Mouse (Mus musculus) embryo, embryonic 9.5 days (tissue): ENCODE measurements around the gene Tmem201.
A peak's percentile ranks its signal among the peaks of the same experiment; 100 is the strongest.

Experiments used
- DNase-seq: peaks from one replicate; pipeline ENCODE4 v3.0.0-alpha.2; 2017; ENCODE audit errors: extremely low spot score

Gene Tmem201

DNA sequence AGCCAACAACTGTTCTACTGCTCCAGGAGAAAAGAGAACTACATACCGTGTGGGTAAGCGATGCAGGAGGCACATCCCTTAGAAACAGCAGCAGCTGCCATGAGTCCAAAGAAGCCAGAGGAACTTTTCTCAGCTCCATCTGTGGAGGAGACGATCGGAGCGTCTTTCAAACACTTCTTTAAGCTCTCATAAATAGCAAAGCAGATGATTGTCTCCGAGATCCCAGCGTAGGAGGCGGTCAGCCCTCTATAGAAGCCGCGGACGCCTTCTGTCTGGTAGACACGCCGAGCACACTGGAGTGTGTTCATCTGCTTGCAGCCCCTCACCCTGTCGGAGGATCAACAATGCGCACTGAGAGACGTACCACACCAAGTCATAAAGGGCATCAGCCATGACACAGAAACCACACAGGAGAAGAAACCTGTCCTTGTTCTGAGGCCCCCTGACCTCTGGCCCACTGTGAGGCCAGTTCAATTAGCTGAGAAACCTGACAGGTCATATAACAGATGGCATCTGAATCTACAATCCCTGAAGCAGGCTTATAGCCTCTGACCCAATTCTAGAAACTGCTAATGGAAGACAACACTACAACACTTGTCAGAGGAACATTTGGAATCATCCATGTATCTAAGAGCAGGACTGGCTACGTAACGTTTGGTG is 11.3 kb upstream of the Tmem201 start:
- DNase-seq: no peak

DNA sequence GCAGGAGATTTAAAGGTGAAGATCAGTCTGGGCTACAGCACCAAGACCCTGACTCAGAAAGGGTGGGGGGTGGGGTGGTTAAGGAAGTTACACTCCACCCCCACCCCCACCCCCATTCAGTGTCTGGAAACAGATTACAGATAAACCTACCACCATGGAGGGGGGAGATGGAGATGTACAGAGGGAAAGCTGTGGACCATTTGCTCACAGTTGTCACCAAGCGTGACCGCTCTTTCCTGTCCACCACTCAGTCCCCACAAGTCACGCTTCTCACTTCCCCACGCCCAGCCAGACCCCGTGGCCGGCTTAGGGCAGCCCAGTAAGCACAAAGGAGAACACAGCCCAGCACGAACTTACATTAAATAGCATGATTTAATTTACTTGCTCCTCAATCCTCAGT is 6.3 kb upstream of the Tmem201 start:
- DNase-seq: no peak

DNA sequence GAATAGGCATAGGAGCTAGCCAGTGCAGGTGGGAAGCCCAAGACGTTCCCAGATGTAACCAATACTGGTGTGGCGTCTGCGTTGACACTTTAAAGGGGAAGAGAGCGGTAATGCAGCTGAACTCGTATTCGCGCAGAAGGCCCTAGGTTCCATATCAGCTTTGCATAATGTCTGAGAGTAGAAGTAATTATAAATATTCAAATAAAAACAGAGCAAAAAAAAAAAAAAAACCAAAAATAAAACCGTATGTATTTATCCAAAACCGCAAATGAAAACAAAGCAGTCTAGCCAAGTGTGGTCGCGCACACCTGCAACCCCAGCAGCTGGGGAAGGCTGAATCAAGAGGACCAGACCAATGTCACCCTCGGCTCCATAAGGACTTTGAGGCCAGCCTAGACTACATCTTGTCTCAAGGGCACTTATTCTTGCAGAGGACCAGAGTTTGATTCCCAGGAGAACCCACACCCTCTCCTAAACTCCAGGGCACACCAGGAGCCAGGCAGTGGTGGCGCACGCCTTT is 4.2 kb upstream of the Tmem201 start:
- DNase-seq: no peak

DNA sequence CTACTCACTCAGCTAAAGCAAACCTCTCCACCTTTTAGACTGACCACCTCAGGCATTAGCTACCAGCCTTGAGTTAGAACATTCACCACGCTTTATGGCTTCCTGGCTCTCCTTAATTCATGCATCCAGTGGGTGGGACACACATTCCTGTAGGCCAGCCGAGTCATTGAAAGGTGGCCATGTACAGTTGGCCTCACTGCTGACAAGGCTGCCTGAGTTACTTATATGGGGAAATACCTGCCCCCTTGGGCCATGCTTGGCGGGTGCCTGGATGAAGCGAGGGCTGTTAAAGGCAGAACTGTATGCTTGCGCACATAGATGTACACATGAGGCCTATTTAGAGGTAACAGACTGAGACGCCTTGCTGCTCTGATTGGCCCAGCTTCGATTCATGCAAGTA is 2.5 kb upstream of the Tmem201 start:
- no peak for DNase-seq

- no peak for DNase-seq
Measured at GRCm38 (mm10) chr4:149739478-149739877, 1.6 kb upstream of the Tmem201 start.

GRCm38 (mm10) chr4:149736581-149736980 is 1.3 kb downstream of the Tmem201 start:
- DNase-seq: no peak

DNA sequence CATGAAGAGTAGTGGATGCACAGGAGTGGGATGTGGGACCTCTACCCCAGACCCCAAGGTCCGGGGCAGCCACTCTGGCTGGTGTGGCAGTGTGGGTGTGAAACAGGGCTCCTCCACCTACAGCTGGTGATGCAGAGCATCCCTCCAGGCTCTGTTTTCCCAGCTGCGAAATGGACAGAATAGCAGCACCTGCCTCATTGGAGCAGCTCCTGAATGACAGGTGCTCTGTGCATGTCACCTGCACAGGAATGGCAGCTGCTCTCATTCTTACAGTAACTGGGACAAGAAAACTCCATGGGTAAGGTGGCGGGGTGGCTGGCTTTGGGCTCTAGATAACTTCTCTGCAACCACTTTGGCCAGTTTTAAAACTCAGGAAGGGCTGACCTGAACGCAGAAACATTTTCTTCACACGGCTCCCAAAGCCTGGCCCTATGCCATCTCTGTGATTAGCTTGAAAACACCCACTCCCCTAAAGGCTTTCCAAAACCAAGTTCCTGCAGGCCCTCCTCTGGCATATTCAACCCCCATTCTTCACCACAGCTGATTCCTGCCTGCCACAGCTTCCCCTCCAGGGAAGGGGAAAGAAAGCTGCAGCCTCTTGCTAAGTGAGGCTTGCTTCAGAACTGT is 2.1 kb downstream of the Tmem201 start:
- DNase-seq: no peak

- no peak for DNase-seq
Measured at GRCm38 (mm10) chr4:149734730-149735475, 2.9 kb downstream of the Tmem201 start.

- no peak for DNase-seq
Measured at GRCm38 (mm10) chr4:149734246-149734645, 3.6 kb downstream of the Tmem201 start.

- no peak for DNase-seq
Measured at GRCm38 (mm10) chr4:149733748-149734147, 4.1 kb downstream of the Tmem201 start.

DNA sequence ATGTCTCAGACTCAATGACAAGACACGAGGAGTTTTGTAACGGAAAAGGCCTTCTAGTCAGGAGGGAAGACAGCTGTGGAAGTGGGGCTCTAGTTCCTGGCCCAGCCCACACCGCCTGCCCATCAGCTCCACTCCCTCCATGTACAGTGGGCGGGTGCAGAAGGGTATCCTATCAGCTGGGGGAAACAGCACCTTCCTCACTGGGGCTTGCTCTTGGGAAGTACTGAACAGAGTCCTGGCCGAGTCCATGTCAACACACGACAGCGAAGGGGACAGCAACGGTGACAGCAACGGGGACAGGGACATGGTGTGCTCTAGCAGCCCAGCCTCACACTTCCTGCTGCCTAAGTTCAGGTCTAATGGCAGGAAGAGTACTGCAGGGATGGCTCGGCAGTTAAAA is 5.0 kb downstream of the Tmem201 start:
- no peak for DNase-seq

- no peak for DNase-seq
Measured at GRCm38 (mm10) chr4:149732313-149732712, 5.5 kb downstream of the Tmem201 start.

GRCm38 (mm10) chr4:149730827-149731226 is 7.0 kb downstream of the Tmem201 start:
- DNase-seq: no peak

- DNase-seq: no peak
Measured at GRCm38 (mm10) chr4:149728810-149729209, 9.0 kb downstream of the Tmem201 start.

GRCm38 (mm10) chr4:149727636-149728035 is 10.2 kb downstream of the Tmem201 start:
- DNase-seq: no peak

GRCm38 (mm10) chr4:149725661-149726350 is 12.0 kb downstream of the Tmem201 start:
- DNase-seq: peak; percentile 66

- DNase-seq: no peak
Measured at GRCm38 (mm10) chr4:149724916-149725470, 12.9 kb downstream of the Tmem201 start.

DNA sequence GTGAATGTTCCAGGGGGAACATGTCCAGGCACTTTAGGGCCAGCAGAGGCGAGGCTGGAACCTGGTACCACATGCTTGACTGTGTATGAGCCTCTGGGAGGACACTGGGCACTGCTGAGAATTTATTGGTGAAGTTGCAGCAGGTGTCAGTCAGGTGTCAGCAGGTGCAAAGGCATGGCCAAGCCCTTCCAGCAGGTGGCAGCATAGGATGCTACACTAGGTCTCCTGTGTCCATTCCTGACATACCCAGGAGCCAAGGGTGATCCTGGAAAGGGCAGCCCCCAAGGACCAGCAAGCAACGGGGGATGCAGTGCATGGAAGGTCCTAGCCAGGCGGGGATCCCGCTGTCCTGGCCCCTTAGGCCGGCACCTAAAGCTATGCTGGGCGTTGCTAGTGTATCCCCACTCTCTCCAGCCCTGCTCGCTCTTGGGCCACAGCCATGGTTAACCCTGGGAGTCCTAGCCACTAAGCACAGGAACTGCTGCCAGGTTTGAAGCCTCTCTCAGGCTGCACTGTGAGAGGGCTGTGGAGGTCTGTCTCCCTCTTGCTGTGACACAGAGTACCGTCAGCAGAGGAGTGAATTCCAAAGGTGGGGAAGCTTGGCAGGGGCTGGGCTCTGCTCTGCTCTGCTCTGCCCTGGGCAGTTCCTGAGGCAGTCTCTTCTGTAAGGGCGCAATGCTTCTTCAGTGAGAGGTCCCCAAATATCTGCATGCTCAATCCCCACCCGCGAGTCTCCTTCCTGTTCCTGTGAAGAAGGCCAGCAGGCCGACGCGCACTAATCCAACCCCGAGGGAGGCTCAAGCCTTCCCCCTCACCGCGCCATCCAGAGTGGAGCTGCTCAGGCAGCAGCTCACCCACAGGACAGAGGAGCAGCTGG is 13.8 kb downstream of the Tmem201 start:
- DNase-seq: no peak

DNA sequence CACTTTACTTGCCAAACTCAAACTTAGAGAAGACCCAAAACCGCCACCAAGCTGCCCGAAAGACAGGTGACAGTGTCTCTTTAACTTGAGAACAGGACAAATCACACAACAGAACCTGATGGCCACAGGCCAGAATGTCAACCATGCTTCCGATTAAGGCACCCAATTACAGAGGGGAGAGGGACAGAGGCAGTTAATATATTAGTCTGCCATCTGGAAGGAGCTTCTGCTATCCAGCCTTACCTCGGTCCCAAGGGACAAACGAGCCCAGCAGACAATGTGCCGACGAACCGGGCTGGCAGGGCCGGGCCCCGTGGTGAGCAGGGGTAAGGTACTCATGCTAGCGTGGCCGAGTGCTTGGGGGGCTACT is 14.8 kb downstream of the Tmem201 start:
- DNase-seq: no peak

DNA sequence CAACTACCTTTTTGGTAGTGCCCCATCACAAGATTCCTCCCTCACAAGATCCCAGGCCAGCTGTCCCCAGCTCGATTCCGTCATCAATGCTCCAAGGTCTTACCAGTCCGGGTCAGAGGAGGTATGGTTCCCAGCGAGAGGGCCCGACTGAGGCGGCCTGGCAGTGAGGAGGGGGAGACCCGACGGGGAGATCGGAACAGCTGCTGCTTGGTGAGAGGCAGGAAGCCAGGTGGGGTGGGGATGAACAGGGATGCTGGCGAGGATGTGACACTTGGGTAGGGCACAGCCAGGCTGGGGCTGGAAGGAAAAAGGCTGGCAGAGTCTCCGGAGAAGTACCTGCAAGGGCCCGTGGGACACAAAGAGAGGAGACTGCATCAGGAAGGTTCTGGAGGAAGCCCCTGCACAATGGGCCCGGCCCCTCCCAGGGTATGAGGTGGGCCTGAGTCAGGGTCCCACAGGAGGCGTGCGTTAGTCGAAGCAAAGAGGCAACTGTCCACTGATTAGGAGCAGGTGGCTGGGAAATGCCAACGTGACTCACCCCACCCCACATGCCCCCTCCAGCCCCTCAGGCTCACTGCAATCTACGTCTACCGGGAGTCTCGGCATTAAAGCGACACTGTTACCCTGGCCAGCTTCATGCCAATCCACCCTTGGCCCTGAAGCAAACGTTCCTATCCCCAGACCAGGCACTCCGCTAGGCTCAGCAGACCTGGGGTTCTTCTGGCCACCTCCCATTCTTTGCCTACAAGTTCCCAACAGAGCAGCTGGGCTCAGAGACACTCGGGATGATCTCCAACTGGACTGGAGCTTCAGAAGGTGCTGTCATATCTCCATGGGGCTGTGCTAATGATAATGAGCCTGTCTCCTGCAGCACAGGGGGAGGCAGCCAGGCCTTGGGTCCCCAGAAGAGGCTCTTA is 15.5 kb downstream of the Tmem201 start:
- DNase-seq: no peak
